Mouse (Mus musculus): ENCODE results near the gene Tor1aip1. TPM values are rescaled to one million over a fixed set of nuclear protein-coding genes. Genes with fewer than 3 reads are reported as not detected.

The Tor1aip1 gene
- polyA plus RNA-seq, 1 experiment, result 29.0 TPM

DNA sequence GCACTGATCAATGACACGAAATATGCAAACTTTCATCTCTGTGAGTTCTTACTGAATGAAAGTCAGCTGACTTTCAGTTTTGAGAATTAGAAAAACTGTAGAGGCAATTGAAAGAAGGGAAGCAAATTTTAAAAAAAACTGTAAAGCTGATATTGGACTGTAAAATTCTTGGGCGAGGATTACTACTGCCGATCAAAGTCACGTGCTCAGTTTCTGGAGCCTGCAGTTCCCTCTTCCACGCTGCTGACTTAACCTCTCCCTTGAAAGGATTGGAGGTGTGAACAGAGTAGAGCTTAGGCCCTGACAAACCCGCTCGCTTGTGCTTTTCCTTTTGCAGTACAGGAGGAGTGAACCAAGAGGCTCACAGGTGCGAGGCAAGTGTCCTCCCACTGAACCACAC lies 33.9 kb downstream of the Tor1aip1 start:
- H3K4me1 ChIP-seq (replicated peaks; ENCODE audit: control insufficient read depth, insufficient read depth, low read length), result no peaks in the 10 kb centered on the region
- no peak for TF ChIP-seq CTCF (IDR thresholded peaks at IDR 0.05; ENCODE audit: borderline replicate concordance, control insufficient read depth, extremely low read depth, insufficient read depth, low read length, poor library complexity)
- TF ChIP-seq POLR2A (IDR thresholded peaks at IDR 0.05; ENCODE audit: control insufficient read depth, extremely low read depth, insufficient read depth, low read length, poor library complexity), result no peak
- 88% methylated on average over 8 of the region's 8 CpGs for WGBS
- H3K27ac ChIP-seq (ENCODE audit: control insufficient read depth, insufficient read depth, low read length), result no peak overlapping the region
- no peak overlapping the region for H3K4me3 ChIP-seq (ENCODE audit: control insufficient read depth, insufficient read depth, low read length)
- H3K27me3 ChIP-seq (ENCODE audit: control insufficient read depth, insufficient read depth, low read length), result no peaks in the 10 kb centered on the region
- H3K36me3 ChIP-seq (ENCODE audit: control insufficient read depth, insufficient read depth, low read length), result peaks cover 23% of the 10 kb centered on the region
- no peak for DNase-seq

DNA sequence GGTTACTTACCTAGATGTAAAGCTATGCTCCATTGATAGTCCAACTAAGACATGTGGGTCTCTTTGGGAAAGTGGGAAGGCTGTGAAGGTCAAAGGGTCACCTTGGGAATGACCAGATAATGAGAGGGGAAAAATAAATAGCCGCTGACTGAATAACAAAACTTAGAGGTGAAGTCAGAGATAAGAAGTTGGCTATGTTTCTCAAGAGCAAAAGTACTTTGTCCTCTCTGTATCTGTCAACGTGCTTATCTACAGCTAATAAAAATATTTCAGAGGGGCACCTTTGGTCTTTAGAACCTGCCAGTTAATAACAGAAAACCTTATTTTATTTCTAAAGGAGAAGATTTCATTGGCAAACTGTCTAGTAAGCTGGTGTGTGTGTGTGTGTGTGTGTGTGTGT lies 40.7 kb downstream of the Tor1aip1 start:
- 91% methylated on average over 2 of the region's 2 CpGs for WGBS
- Histone ChIP-seq H3K4me3 (ENCODE audit: control insufficient read depth, insufficient read depth, low read length) (no peak overlapping the region), H3K36me3 (ENCODE audit: control insufficient read depth, insufficient read depth, low read length) (no peaks in the 10 kb centered on the region), H3K27ac (ENCODE audit: control insufficient read depth, insufficient read depth, low read length) (no peak overlapping the region), H3K4me1 (replicated peaks; ENCODE audit: control insufficient read depth, insufficient read depth, low read length) (no peaks in the 10 kb centered on the region), H3K27me3 (ENCODE audit: control insufficient read depth, insufficient read depth, low read length) (no peaks in the 10 kb centered on the region)
- DNase-seq, result no peak
- no peak for TF ChIP-seq POLR2A (IDR thresholded peaks at IDR 0.05; ENCODE audit: control insufficient read depth, extremely low read depth, insufficient read depth, low read length, poor library complexity)
- no peak for TF ChIP-seq CTCF (IDR thresholded peaks at IDR 0.05; ENCODE audit: borderline replicate concordance, control insufficient read depth, extremely low read depth, insufficient read depth, low read length, poor library complexity)

GRCm38 (mm10) chr1:155994524-155994923 lies 41.8 kb downstream of the Tor1aip1 start:
- Histone ChIP-seq H3K27ac (ENCODE audit: control insufficient read depth, insufficient read depth, low read length) (no peak overlapping the region), H3K4me3 (ENCODE audit: control insufficient read depth, insufficient read depth, low read length) (no peak overlapping the region), H3K4me1 (replicated peaks; ENCODE audit: control insufficient read depth, insufficient read depth, low read length) (no peaks in the 10 kb centered on the region), H3K27me3 (ENCODE audit: control insufficient read depth, insufficient read depth, low read length) (no peaks in the 10 kb centered on the region), H3K36me3 (ENCODE audit: control insufficient read depth, insufficient read depth, low read length) (no peaks in the 10 kb centered on the region)
- 91% methylated on average over 2 of the region's 2 CpGs for WGBS
- TF ChIP-seq POLR2A (IDR thresholded peaks at IDR 0.05; ENCODE audit: control insufficient read depth, extremely low read depth, insufficient read depth, low read length, poor library complexity) (no peak), CTCF (IDR thresholded peaks at IDR 0.05; ENCODE audit: borderline replicate concordance, control insufficient read depth, extremely low read depth, insufficient read depth, low read length, poor library complexity) (no peak)
- no peak for DNase-seq

DNA sequence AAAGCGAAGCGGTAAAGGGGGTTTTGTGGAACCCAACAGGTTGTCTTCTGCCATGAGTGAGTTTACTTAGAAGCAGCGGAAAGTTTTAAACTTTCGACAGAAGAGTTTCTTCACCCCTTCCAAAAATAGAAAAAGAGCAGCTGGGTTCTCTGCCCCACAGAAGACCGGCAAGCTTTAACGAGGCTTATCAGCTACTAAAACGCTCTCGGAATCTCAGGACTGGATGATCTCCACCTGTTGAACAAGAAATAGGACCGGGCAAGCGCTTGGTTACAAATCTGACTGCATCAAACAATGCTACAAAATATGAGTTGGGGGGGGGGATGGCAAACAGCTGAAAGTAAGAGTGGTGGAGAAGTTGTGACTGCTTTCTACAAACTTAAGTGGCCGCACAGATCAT lies 45.9 kb downstream of the Tor1aip1 start:
- no peak for TF ChIP-seq POLR2A (IDR thresholded peaks at IDR 0.05; ENCODE audit: control insufficient read depth, extremely low read depth, insufficient read depth, low read length, poor library complexity)
- DNase-seq, result no peak
- Histone ChIP-seq H3K4me1 (replicated peaks; ENCODE audit: control insufficient read depth, insufficient read depth, low read length) (no peaks in the 10 kb centered on the region), H3K36me3 (ENCODE audit: control insufficient read depth, insufficient read depth, low read length) (no peaks in the 10 kb centered on the region), H3K4me3 (ENCODE audit: control insufficient read depth, insufficient read depth, low read length) (no peak overlapping the region), H3K27ac (ENCODE audit: control insufficient read depth, insufficient read depth, low read length) (no peak overlapping the region), H3K27me3 (ENCODE audit: control insufficient read depth, insufficient read depth, low read length) (no peaks in the 10 kb centered on the region)
- 88% methylated on average over 11 of the region's 11 CpGs for WGBS

GRCm38 (mm10) chr1:155989387-155989786 lies 46.9 kb downstream of the Tor1aip1 start:
- TF ChIP-seq CTCF (IDR thresholded peaks at IDR 0.05; ENCODE audit: borderline replicate concordance, control insufficient read depth, extremely low read depth, insufficient read depth, low read length, poor library complexity) (no peak), POLR2A (IDR thresholded peaks at IDR 0.05; ENCODE audit: control insufficient read depth, extremely low read depth, insufficient read depth, low read length, poor library complexity) (no peak)
- Histone ChIP-seq H3K4me1 (replicated peaks; ENCODE audit: control insufficient read depth, insufficient read depth, low read length) (no peaks in the 10 kb centered on the region), H3K4me3 (ENCODE audit: control insufficient read depth, insufficient read depth, low read length) (no peak overlapping the region), H3K27ac (ENCODE audit: control insufficient read depth, insufficient read depth, low read length) (no peak overlapping the region), H3K36me3 (ENCODE audit: control insufficient read depth, insufficient read depth, low read length) (no peaks in the 10 kb centered on the region), H3K27me3 (ENCODE audit: control insufficient read depth, insufficient read depth, low read length) (no peaks in the 10 kb centered on the region)
- no peak for DNase-seq
- 78% methylated on average over 2 of the region's 2 CpGs for WGBS

- Histone ChIP-seq H3K4me3 (ENCODE audit: control insufficient read depth, insufficient read depth, low read length) (no peak overlapping the region), H3K27me3 (ENCODE audit: control insufficient read depth, insufficient read depth, low read length) (no peaks in the 10 kb centered on the region), H3K36me3 (ENCODE audit: control insufficient read depth, insufficient read depth, low read length) (no peaks in the 10 kb centered on the region), H3K27ac (ENCODE audit: control insufficient read depth, insufficient read depth, low read length) (no peak overlapping the region), H3K4me1 (replicated peaks; ENCODE audit: control insufficient read depth, insufficient read depth, low read length) (no peaks in the 10 kb centered on the region)
- 91% methylated on average over 2 of the region's 2 CpGs for WGBS
- TF ChIP-seq POLR2A (IDR thresholded peaks at IDR 0.05; ENCODE audit: control insufficient read depth, extremely low read depth, insufficient read depth, low read length, poor library complexity) (no peak), CTCF (IDR thresholded peaks at IDR 0.05; ENCODE audit: borderline replicate concordance, control insufficient read depth, extremely low read depth, insufficient read depth, low read length, poor library complexity) (no peak)
- DNase-seq, result no peak
Measured at GRCm38 (mm10) chr1:155987625-155988024, 48.7 kb downstream of the Tor1aip1 start.

DNA sequence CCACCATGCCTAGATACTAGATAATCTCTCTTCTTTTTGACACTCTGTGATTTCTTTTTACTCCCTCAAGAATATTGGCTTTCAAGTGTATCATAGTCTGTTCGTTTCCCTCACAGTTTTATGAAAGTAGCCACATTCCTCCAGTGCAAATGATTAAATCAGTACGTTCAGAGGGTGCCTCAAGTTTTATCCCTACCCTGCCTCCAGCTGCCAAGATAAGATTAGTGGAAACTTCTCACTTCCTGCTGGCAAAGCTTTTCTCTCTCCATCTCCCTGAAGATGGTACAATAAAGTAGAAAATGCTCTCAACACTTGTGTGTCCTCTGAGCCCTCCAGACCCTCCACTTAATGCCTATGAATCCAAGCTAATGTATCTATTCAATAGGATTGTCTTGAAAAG lies 61.3 kb downstream of the Tor1aip1 start:
- peaks cover 3% of the 10 kb centered on the region for H3K4me1 ChIP-seq (replicated peaks; ENCODE audit: control insufficient read depth, insufficient read depth, low read length)
- no peak overlapping the region for H3K27ac ChIP-seq (ENCODE audit: control insufficient read depth, insufficient read depth, low read length)
- H3K27me3 ChIP-seq (ENCODE audit: control insufficient read depth, insufficient read depth, low read length), result no peaks in the 10 kb centered on the region
- no peak overlapping the region for H3K4me3 ChIP-seq (ENCODE audit: control insufficient read depth, insufficient read depth, low read length)
- TF ChIP-seq CTCF (IDR thresholded peaks at IDR 0.05; ENCODE audit: borderline replicate concordance, control insufficient read depth, extremely low read depth, insufficient read depth, low read length, poor library complexity) (no peak), POLR2A (IDR thresholded peaks at IDR 0.05; ENCODE audit: control insufficient read depth, extremely low read depth, insufficient read depth, low read length, poor library complexity) (no peak)
- no peak for DNase-seq
- no peaks in the 10 kb centered on the region for H3K36me3 ChIP-seq (ENCODE audit: control insufficient read depth, insufficient read depth, low read length)
- WGBS, result 82% methylated on average over 2 of the region's 2 CpGs
